Mouse (Mus musculus) lung, postnatal 0 days (tissue): Measurements from ENCODE around the gene Mllt3. TPM values are rescaled to one million over a fixed set of nuclear protein-coding genes. Genes with fewer than 3 reads are reported as not detected.

ENCODE experiments used
- ATAC-seq: fragments of 200-750 bp; cut with Nextera tagmentation; 2 replicates; pipeline ENCODE4 v1.8.0; 2017; ENCODE audit warnings: moderate library complexity
- DNase-seq: peaks from one replicate; pipeline ENCODE4 v3.0.0-alpha.2; 2016; ENCODE audit warnings: low spot score
- H3K27ac ChIP-seq: fragments of 300-500 bp; sonication (generic); 2 replicates; pipeline ENCODE4 v1.5.1; 2014; ENCODE audit warnings: antibody characterized with exemption, mild to moderate bottlenecking, low read length, mixed read lengths
- H3K27me3 ChIP-seq: fragments of 300-500 bp; sonication (generic); replicated peaks from 2 replicates; pipeline ENCODE4 v1.6.1; 2014; ENCODE audit warnings: low read length, mixed read lengths; ENCODE audit not compliant: insufficient read depth
- H3K36me3 ChIP-seq: fragments of 300-500 bp; sonication (generic); 2 replicates; pipeline ENCODE4 v1.6.1; 2014; ENCODE audit warnings: low read length, mixed read lengths; ENCODE audit not compliant: insufficient read depth
- H3K4me1 ChIP-seq: fragments of 300-500 bp; sonication (generic); 2 replicates; pipeline ENCODE4 v1.6.1; 2014; ENCODE audit warnings: antibody characterized with exemption, low read depth, low read length, mixed read lengths; ENCODE audit not compliant: insufficient read depth
- H3K4me2 ChIP-seq: fragments of 300-500 bp; sonication (generic); replicated peaks from 2 replicates; pipeline ENCODE4 v1.6.1; 2014; ENCODE audit warnings: low read depth, mild to moderate bottlenecking, low read length, moderate library complexity, mixed read lengths
- H3K4me3 ChIP-seq: fragments of 300-500 bp; sonication (generic); 2 replicates; pipeline ENCODE4 v1.5.1; 2014; ENCODE audit warnings: low read depth, low read length
- H3K9ac ChIP-seq: fragments of 300-500 bp; sonication (generic); replicated peaks from 2 replicates; pipeline ENCODE4 v1.6.1; 2014; ENCODE audit warnings: low read depth, mild to moderate bottlenecking
- H3K9me3 ChIP-seq: fragments of 300-500 bp; sonication (generic); 2 replicates; pipeline ENCODE4 v1.6.1; 2016; ENCODE audit warnings: low read length, mixed read lengths
- CTCF ChIP-seq: IDR thresholded peaks from 2 replicates; pipeline ENCODE4 v1.5.1; 2016; ENCODE audit warnings: antibody characterized with exemption, mild to moderate bottlenecking
- EP300 ChIP-seq: IDR thresholded peaks from 2 replicates; pipeline ENCODE4 v1.6.1; 2016; ENCODE audit warnings: antibody characterized with exemption, mild to moderate bottlenecking, control low read depth
- WGBS: fragments of 180-500 bp; shearing (Covaris S2); extraction: QIAGEN DNeasy Blood & Tissue Kit; methylation state at CpG from one replicate; pipeline ENCODE4 v1.1.7; 2014; 5-methylcytosine and 5-hydroxymethylcytosine counted together
- polyA plus RNA-seq: library from polyadenylated mRNA; unstranded; fragments of >200 nt; fragmentation: Nextera tagmentation; extraction: Ambion mirVana; gene quantifications from 2 replicates; pipeline ENCODE4 v1.2.1, GENCODE M21; 2015

Mllt3 gene
- polyA plus RNA-seq, 1 experiment from 2014 or later, result 32.7 TPM

- Histone ChIP-seq H3K27ac (no peak overlapping the region), H3K4me1 (no peaks in the 10 kb centered on the region), H3K4me3 (no peak overlapping the region), H3K27me3 (no peaks in the 10 kb centered on the region), H3K9me3 (no peaks in the 10 kb centered on the region), H3K9ac (no peak overlapping the region), H3K36me3 (no peaks in the 10 kb centered on the region), H3K4me2 (no peak overlapping the region)
- 49% methylated on average over 2 of the region's 2 CpGs for WGBS
- DNase-seq, result peak; percentile 29
- TF ChIP-seq EP300, result peak; percentile 91
- TF ChIP-seq CTCF, result no peak
- peak; percentile 59 for ATAC-seq
Measured at GRCm38 (mm10) chr4:87799418-87799817, 233.7 kb downstream of the Mllt3 start.

GRCm38 (mm10) chr4:87795261-87795660 lies 237.9 kb downstream of the Mllt3 start:
- ATAC-seq (no peak), DNase-seq (no peak)
- no peaks in the 10 kb centered on the region for H3K27me3 ChIP-seq
- no peaks in the 10 kb centered on the region for H3K36me3 ChIP-seq
- H3K27ac ChIP-seq, result no peak overlapping the region
- H3K4me3 ChIP-seq, result no peak overlapping the region
- H3K9me3 ChIP-seq, result no peaks in the 10 kb centered on the region
- WGBS, result 81% methylated on average over 4 of the region's 4 CpGs
- no peak overlapping the region for H3K9ac ChIP-seq
- no peaks in the 10 kb centered on the region for H3K4me1 ChIP-seq
- H3K4me2 ChIP-seq, result no peak overlapping the region
- no peak for TF ChIP-seq EP300
- no peak for TF ChIP-seq CTCF

GRCm38 (mm10) chr4:87794216-87794615 lies 238.9 kb downstream of the Mllt3 start:
- no peaks in the 10 kb centered on the region for H3K27me3 ChIP-seq
- H3K36me3 ChIP-seq, result no peaks in the 10 kb centered on the region
- H3K4me3 ChIP-seq, result no peak overlapping the region
- TF ChIP-seq CTCF, result no peak
- no peak for TF ChIP-seq EP300
- no peak overlapping the region for H3K27ac ChIP-seq
- H3K4me2 ChIP-seq, result no peak overlapping the region
- no peak for DNase-seq
- H3K9ac ChIP-seq, result no peak overlapping the region
- no peaks in the 10 kb centered on the region for H3K9me3 ChIP-seq
- no peak for ATAC-seq
- H3K4me1 ChIP-seq, result no peaks in the 10 kb centered on the region
- WGBS, result 88% methylated on average over 3 of the region's 3 CpGs

DNA sequence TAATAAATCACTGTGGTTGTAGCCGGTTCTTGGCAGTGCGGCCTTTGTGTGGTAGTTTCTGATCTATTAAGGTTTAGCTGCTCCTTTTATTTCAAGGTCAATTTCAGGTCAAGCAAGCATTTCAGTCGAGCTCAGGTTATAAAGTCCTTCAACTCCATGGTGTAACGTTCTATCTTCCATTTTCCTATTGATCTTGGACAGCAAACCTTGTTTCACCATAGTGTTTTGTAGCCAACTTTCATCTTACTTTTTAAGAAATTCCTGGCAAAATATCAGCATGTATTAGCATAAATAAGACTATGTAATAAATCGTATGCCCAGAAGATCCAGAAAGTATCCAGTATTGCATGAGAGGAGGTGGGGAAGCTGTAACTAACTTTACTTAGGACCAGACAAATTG lies 240.7 kb downstream of the Mllt3 start:
- no peak for TF ChIP-seq CTCF
- no peak for TF ChIP-seq EP300
- Histone ChIP-seq H3K9ac (no peak overlapping the region), H3K9me3 (no peaks in the 10 kb centered on the region), H3K36me3 (no peaks in the 10 kb centered on the region), H3K4me2 (no peak overlapping the region), H3K4me3 (no peak overlapping the region), H3K27me3 (no peaks in the 10 kb centered on the region), H3K27ac (no peak overlapping the region), H3K4me1 (no peaks in the 10 kb centered on the region)
- 73% methylated on average over 5 of the region's 5 CpGs for WGBS
- no peak for DNase-seq
- no peak for ATAC-seq

DNA sequence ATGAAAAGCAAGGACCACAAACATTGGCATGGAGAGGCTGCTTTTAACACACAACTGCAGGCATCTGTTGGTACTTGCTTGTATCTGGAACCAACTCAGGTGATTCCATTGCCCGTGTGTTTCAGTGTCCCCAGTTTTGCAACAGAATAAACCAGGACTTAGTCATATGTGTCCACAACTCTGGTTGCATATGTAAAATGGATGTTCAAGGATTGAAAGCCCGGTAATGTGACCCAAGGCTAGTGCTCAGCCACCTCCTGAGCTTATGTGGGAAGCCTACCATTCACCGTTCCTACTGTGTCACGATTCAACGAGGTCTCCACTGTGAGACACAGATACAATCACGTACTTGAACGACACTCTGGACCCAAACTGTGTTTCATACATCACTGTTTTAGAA lies 243.7 kb downstream of the Mllt3 start:
- Histone ChIP-seq H3K4me1 (no peaks in the 10 kb centered on the region), H3K4me3 (no peak overlapping the region), H3K4me2 (no peak overlapping the region), H3K9me3 (no peaks in the 10 kb centered on the region), H3K27me3 (no peaks in the 10 kb centered on the region), H3K36me3 (no peaks in the 10 kb centered on the region), H3K9ac (no peak overlapping the region), H3K27ac (no peak overlapping the region)
- DNase-seq (no peak), ATAC-seq (no peak)
- WGBS, result 77% methylated on average over 7 of the region's 7 CpGs
- no peak for TF ChIP-seq CTCF

DNA sequence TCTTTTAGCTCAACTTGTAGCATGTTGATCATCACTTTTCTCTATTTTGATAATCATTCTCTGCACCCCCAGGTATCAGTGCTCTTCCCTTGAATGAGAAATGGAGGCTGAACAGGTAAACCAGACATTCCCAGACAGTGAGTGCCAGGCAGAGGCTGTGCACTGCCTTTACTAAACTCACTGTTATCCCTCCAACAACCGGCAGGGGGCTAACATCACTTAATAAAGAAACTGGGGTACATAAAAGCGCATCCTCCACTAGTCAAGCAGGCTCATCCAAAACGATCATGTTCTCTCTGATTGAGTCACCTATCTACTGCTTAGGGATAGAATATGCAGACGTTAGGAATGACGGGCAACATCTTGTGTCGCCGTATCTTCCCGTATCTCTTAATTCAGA lies 244.5 kb downstream of the Mllt3 start:
- WGBS, result 67% methylated on average over 8 of the region's 8 CpGs
- TF ChIP-seq EP300 (no peak), CTCF (peak; percentile 78)
- ATAC-seq, result no peak

More for the DNA sequence above, 244.5 kb downstream of the Mllt3 start:
- H3K27ac ChIP-seq, result no peak overlapping the region
- H3K27me3 ChIP-seq, result no peaks in the 10 kb centered on the region
- H3K9ac ChIP-seq, result no peak overlapping the region
- peak; percentile 61 for DNase-seq
- no peak overlapping the region for H3K4me3 ChIP-seq
- H3K4me1 ChIP-seq, result no peaks in the 10 kb centered on the region
- no peaks in the 10 kb centered on the region for H3K36me3 ChIP-seq
- no peaks in the 10 kb centered on the region for H3K9me3 ChIP-seq
- no peak overlapping the region for H3K4me2 ChIP-seq
